Mouse (Mus musculus) thymus, postnatal 25 days (tissue): Measurements from ENCODE around the gene Zbtb41.
"Not testable (repeated sequence)": the region's sequence is repeated elsewhere in the genome, so short reads cannot be mapped to it uniquely, and the experiment has no call there.

Experiments
- DNase-seq: peaks from one replicate; pipeline ENCODE4 v3.0.0; 2022

Zbtb41 gene

DNA sequence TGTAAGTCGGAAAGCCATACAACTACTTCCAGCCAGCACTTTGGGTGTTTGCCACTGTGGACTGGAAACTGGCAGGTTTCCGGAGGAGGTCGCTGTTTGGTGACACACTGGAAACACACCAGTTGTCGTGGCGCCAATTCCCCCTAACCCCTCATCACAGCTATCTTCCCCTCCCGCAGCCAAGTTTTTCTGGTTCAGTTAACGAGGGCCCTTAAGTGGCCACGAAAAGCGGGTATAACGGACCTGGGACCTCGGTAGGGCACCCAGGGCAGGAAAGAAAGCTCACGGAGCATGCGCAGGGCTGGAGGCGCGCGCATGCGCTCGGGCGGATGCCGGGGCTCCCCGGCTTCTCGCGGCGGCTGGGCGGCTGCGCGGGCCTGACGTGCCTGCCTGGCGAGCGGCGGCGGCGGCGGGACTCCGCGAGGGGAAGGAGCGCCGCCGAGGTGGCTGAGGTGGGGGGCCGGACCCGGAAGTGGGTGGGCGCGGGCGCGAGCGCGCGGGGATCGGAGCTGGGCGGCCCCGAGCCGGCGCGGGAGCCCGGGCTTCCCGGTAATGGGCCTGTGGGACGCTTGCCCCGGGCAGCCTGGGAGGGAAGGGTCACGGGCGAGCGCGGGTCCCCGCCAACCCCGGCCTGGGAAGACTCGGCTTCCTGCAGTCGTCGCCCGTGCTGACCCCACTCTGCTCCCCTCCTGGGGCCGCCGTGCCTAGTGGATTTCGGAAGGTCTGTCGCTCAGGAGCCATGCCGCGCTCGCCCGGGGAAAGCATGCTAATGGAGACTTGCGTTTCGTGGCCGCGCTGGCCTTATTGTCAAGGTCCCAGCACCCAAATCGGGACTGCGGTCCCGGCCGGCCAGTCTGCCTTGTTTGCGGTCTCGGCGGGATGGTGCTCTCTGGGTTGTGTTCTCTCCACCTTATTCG lies at the start of gene Zbtb41:
Gene Zbtb41, plus strand, starts transcription at position 414 of the 917 bp plus-strand sequence.
- peak; percentile 90 for DNase-seq

DNA sequence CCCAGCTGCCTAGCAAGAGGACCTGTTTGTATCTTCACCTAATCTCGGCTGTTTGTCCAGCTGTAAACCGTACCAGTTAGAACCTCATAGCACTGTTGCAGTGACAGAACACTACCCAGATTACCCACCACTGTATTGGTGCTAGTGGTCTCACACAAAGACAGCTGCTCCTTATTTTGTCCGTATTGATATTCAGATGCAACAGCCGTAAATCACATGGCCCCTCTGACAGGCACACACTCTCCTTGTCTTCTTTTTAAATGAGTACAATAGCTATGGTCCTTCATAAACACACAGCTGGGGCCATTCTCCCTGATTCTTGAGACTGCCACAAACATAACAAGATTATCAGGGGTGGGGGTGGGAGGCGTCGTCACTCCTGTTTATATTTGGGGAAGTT lies 46.2 kb upstream of the Zbtb41 start:
- DNase-seq: no peak

DNA sequence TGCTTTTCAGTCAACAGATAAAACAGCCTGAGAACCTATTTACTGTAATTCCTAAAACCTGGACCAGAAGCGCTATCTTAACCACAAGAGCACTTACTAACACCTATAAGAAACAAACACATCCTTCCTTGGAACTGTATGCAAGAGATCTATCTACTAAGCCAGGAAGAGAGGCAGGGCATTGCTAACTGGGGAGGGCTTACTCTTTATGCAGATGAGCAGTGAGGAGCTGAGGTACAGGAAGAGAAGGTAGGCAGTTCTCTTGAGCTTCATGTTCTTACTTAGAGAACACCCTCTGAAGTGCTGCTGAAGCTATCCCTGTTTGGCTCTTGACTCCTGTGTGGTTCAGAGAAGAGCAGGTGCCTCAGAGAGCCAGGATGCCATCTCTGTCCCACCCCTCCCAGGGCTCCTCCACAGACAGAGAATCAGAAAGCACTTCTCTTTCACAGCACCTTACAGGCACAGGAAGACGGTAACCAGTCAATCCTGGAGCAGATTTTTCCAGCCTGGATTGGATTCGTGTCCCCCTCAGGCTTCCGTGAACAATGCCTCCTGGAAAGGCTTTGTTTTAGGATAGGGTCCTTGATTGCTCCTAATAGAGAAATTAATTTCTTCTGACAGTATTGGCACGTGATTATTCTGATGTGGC lies 45.3 kb upstream of the Zbtb41 start, which contains the start of gene Crb1:
Gene Crb1, minus strand, starts transcription at position 463 of the 649 bp plus-strand sequence.
- no peak for DNase-seq

DNA sequence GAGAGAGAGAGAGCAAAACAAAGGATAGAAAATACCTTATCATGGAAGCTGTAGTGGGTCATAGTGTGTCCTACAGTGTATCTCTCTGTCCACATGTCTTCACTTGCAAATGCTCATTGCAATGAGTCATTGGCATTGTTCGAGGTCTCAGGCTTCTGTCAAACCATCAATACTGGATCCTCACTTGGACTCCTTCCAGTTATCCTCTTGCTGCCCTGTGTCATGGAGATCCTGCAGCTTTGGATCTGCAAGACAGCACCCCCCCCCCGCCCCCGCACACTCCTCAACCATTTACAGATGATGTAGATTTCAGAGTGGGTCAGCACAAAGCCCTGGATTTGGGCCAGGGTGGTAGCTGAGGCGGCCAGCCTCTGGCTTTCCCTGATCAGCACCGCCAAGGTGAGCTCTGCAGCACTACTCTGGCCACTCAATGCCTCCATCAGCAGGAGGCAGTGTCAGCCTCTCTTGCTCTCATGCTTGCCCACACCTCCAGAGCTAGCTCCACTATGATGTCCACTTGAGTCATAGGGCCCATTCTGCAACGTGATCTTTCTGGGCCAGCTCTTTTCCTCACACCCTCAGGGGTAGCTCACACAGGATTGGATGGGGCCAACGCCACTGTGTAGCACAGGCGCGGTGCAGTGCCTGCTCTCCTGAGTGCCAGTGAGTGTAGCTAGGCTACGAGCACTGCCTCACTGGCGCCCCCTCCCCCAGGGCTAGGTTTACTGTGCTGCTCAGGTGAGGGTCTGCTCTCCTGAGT lies 43.0 kb upstream of the Zbtb41 start:
- DNase-seq: no peak

DNA sequence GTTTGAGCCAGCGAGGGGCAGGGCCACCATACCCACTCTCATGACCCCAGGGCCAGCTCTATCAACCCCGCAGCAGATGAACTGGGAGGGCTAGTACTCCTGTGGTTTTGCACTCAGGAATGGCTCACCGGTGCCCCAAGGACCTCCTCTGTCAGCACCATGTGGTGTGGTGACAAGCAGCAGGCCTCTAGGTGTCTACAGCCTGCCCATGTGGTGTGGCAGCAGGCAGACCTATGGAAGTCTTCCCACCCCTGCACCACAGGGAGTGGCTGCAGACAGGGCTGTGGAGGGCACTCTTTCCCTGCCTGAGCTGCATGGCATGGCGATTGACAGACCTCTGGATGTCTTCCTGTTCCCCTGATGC lies 42.5 kb upstream of the Zbtb41 start:
- no peak for DNase-seq

DNA sequence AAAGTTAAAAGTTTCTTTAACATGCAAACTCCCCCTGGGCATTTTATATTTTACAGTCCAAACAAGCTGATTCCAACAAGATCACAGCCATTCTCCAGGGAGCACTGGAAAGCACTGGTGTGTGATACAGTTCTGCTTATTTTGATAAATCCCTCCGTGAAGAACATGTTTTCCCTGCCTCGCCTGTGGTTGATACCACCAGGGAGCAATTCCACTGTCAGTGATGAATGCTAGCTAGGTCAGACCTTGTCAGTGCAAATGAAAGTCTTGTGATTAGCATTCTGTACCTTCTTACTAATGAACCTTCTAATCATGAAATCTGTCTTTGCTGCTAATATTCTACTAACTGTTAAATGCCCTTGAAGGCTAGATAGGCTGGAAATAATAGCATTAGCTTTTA lies 30.3 kb upstream of the Zbtb41 start:
- DNase-seq: no peak

DNA sequence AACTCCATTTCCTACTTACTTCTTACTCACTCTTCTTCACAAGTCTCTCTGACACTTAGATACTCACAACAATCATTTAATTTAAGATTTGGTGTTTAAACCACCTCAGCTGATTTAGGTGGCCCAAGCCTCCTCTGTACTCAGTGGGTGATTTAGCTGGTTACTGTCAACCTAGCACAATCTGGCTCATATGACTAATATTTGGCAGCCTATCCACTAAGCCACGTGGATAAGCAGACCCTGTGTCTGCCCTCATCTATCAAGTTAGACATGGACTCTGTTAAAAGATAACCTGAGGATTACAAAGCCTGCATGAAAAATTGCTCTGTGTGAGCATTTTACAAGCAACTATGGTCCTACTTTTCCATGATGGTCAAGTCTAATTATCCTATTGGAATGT lies 25.5 kb upstream of the Zbtb41 start:
- DNase-seq: no peak

DNA sequence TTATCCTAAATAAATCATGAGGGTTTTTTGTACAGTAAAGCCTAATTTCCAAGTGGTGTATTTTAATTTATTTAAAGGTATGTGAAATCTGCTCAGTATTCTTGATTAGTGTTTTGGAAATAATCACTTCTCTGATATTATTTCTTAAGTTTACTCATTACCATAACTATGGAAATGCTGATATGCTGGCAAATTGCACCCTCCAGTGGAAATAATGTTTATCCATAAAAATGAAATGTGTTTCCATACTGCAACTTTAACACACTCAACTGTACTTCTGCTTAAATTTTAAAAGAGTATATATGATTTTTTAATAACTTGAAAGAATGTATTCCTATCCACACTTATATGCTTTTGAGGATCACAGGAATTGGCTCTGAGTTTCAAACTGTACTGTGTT lies 16.3 kb upstream of the Zbtb41 start:
- DNase-seq: no peak

DNA sequence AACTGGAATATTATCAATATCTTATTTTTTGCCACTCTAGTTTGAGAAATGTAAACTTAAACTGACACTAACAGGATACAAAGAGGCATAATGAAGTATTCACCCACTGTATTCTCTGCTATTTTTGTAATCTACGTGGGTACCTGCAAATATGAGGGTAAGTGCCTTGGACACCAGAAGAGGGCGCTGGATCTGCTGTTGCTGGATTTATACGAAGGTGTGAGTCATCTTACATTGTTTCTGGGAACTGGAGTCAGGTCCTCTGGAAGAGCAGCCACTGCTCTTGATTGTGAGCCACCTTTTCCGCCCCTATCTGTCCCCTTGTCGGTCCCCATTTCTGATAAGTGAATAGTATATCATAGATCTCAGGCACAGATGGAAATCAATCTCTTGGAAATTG lies 14.4 kb upstream of the Zbtb41 start:
- no peak for DNase-seq

DNA sequence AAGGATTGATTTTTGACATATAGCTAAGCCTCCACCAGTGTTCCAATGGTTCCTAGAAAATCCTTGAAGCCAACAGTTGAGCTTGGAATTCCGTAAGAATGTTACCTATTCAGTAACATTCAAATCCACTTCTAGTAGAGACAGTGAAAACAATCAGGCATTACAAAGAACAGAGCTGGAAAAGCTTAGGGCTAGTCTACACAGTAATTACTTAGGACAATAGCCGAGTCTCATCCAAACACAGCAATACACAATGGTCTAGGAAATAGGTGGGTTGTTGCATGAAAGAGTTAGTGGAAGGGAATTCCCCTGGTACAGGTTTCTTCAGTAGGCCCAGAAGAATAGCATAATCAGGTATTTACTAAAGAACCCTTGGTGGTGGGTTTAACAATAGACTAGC lies 9.7 kb upstream of the Zbtb41 start:
- DNase-seq: not testable (repeated sequence)

DNA sequence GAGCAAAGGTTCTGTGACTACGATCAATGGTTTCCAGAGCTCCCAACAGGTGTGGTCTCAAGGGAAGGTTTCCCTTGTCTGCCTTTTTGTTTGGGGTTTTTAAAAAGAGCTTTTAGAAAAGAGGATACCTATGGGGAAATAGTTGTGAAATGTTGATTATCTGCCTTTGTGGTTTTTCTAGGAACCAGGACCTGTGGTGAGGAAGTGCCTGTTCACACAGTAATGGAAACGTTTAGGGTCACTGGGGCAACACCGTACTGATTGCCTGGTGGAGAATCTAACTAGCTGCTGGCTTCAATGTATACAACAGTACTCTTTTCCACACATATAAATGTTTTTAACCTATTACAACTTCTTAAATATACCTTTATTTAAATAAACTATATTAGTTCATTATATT lies 8.6 kb upstream of the Zbtb41 start:
- DNase-seq: no peak

DNA sequence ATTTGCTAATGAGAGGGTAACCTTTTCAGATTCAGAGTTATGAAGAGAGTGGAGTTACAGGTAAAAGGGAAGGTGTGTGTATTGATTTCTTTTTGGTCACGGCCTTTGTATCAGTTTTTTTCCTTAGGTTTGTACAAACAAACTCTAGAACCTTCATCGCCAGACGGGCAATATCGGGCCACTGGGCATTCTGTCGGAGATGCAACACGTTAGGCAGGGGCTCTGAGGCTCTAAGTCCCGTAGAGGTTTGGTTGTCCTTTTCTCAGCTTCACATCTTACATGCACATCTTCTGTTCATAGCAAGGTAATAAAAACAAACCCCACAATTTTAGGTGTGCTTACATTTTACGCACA lies 590 bp upstream of the Zbtb41 start:
- DNase-seq: no peak

DNA sequence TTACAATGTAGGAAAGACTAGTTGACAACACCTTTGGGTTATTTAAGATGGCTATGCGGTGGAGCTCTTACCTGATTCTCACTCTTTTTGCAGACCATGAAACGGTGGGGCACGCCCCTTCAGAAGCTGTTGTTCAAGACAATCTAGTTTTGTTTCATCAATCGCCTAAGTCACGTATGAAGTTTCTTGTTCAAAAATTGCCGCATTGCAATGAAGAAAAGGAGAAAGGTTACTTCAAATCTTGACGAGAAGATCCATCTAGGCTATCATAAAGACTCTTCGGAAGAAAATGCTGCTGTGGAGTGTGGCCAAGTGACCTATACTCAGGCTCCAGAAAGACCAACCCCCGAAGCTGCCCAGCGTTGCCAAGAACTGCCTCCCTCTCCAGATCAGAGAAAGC lies 853 bp downstream of the Zbtb41 start:
- DNase-seq: peak; percentile 26

DNA sequence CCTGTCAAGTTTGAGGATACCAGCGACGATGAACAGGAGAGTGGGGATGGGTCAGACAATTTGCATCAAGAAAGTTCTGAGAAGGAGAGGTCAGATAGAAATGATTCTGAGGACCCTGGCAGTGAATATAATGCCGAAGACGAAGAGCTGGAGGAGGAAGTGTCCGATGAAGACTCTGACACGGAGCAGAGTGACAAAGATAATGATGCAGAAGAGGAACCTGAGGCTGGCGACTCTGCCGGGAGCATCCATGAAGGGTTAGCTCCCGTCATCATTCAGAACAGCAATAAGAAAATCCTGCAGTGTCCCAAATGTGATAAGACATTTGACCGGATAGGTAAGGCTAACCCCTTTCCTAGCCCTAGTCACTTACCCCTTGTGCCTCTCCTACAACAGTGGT lies 1.8 kb downstream of the Zbtb41 start:
- DNase-seq: no peak

DNA sequence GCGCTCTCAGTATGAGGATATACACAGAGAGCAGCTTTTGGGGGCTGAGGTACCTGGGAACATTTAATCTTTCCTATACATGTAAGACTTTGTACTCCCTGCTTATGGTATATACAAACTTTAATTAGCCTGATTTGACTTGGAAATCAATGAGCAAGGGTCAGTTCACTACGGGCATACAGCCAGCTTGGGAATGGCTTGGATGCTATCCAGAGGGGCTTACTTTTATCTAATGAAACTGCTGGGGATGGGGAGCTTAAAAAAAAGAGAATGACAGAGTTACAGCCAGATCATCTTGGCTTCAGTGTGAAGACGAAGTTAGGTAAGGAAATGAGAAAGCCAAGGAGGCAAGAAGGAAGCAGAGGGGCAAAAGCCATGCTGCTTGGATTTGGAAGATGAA lies 2.9 kb downstream of the Zbtb41 start:
- no peak for DNase-seq

DNA sequence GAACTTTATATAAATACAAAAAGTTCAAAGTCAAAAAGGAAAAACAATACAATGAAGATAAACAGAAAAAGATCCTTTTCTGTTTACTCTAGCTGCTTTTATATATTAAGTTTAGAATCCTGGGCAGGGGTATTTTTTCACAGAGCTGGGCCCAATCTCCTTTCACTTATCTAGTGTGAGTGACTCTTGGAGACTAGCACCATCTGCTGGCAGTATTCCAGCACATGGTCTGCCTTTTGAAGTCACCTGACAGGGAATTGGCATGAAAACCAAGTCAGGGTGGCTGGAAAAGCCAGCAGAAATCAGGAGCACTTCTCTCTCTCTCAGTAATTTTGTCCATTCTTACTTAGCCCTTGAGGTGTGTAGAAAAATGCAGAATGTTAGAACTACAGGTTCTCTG lies 16.3 kb downstream of the Zbtb41 start:
- DNase-seq: peak; percentile 43

DNA sequence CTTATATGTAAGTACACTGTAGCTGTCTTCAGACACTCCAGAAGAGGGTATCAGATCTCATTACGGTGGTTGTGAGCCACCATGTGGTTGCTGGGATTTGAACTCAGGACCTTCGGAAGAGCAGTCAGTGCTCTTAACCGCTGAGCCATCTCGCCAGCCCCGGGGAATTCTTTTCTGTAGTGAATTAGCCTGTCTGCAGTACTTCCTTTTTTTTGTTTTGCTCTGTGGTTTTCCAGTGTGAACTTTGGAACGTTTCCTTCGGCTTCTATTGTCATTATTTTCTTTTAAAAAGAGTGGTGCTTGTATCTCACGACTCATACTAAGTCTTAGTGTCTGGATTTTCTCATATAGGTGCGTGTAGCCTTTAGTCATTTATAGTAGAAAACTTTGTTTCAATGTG lies 21.0 kb downstream of the Zbtb41 start:
- DNase-seq: not testable (repeated sequence)

DNA sequence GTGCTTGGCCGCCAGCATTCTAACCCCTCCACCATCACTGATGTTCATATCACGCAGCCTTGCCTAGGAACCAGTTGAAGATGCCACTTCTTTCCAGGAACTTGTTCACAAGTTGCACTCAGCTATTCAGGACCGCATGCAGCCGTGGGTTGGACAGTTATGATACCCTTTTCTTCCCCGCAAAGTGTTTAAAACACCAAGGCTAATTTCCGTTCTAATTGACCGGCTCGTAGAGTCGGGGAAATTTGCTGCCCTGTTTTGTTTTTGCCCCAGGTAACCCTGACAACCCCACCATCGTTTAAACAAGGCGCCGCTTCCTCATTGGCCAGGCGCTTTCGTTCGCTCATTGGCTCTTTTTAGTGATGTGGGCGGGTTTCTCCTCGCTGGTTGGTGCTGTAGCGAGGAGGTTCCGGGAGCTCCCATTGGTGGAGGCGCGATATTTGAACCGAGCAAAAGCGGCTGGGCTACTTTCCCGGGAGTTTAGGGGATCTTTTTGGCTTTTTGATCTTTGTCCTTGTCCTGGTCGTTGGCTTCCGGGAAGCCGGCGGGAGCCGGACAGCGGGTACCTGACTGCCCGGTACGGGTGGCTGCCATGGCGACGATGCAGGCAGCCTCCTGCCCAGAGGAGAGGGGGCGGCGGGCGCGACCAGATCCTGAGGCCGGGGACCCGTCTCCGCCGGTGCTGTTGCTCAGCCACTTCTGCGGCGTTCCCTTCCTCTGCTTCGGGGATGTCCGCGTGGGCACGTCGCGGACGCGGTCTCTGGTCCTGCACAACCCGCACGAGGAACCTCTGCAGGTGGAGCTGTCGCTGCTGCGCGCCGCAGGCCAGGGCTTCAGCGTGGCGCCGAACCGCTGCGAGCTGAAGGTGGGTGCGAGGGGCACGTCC lies 32.5 kb downstream of the Zbtb41 start, which contains the start of gene Aspm:
Gene Aspm, plus strand, starts transcription at position 433 of the 886 bp plus-strand sequence.
- DNase-seq: peak; percentile 88

DNA sequence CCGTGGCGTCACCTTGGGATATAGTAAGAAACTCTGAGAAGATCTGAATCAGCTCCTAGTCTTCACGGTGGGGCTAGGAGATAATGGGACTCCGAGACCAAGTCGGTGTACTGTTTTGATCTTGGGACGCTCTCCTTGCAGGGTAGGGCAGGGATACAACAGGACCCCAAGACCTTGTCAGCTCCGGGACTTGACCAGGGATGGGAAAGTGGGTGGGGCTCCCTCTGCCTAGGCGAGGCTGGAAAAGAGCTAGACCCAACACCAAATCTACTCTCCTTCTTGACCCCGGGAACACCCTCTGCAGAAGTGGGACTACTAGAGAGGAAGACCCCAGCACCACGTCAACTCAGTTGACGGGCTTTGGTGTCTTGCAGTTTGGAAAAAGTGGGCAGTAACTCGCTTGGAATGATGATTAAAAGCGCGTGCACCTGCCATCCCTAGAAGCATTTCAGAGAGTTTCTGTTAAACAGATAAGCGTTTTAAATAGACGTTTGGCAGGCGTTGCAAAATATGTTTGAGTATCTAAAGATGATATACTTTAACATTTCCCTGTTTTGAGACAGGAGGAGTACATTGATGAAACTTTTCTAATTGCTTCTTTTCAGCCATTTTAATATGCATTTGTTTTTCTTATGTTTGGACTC lies 33.3 kb downstream of the Zbtb41 start:
- DNase-seq: no peak

DNA sequence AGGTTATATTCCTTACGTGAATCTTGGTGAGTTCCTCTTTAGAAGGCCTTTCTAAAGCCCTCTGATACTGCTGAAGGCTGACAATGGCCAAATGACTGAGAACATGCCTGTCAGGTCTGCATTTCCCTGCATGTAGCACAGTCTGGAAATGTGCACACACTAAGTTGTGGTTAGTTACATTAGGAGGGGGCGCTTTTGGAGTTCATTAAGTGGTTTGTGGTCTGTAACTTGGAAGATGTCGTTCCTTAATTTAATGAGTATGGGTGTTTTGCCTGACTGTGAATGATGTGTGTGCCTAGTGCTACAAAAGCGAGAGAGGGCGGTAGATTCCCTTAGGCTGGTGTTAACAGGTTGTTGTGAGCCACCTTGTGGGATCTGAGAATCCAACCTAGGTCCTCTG lies 38.7 kb downstream of the Zbtb41 start:
- DNase-seq: no peak

DNA sequence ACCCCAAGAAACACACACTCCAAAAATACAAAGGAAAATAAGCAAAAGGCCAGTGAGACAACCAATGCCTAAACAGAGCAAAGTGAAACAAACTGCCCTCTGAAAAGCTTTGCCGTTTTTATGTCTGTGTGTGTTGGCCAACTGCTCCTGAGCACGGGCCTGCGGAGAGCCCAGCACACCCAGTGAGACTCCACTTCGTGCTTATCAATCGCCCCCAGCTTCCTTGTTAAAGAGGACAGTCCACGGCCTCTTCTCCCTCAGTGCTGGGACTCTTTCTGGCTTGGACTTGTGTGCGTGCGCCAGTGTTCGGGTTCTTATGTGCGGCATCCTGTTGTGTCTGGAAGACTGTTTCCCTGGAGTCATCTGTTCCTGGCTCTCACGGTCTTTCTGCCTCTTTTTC lies 43.8 kb downstream of the Zbtb41 start:
- no peak for DNase-seq

DNA sequence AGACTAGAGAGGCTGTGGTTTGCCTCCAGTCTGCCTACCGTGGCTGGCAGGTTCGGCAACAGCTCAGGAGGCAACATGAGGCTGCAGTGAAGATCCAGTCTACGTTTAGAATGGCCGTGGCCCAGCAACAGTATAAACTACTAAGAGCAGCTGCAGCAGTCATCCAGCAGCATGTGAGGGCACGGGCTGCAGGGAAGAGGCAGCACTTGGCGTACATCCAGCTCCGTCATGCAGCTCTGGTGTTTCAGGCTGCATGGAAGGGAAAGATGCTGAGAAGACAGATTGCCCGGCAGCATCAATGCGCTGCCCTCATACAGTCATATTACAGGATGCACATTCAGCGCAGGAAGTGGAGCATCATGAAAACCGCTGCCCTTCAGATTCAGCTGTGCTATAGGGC lies 56.8 kb downstream of the Zbtb41 start:
- no peak for DNase-seq
